Mouse (Mus musculus): Measurements from ENCODE around the gene Szrd1. TPM values are rescaled to one million over a fixed set of nuclear protein-coding genes. Genes with fewer than 3 reads are reported as not detected.

Gene Szrd1
- polyA plus RNA-seq, 1 experiment from 2014 or later = 34.5 TPM

Other genes with a start within 250 kb of the Szrd1 start
- gene Padi2, start 233.4 kb downstream of the Szrd1 start, polyA plus RNA-seq (2014; fragmentation: Nextera tagmentation; extraction: Ambion mirVana) = 0.47 and 0.49 TPM in 2 replicates
- 411 and 422 TPM in 2 replicates for gene Sdhb, start 178.6 kb downstream of the Szrd1 start, polyA plus RNA-seq (2014; fragmentation: Nextera tagmentation; extraction: Ambion mirVana)
- gene Atp13a2, start 152.9 kb downstream of the Szrd1 start, polyA plus RNA-seq (2014; fragmentation: Nextera tagmentation; extraction: Ambion mirVana) = 28.5 and 33.4 TPM in 2 replicates
- gene Mfap2, start 129.4 kb downstream of the Szrd1 start, polyA plus RNA-seq (2014; fragmentation: Nextera tagmentation; extraction: Ambion mirVana) = 250 and 254 TPM in 2 replicates
- gene Crocc, start 79.2 kb downstream of the Szrd1 start, polyA plus RNA-seq (2014; fragmentation: Nextera tagmentation; extraction: Ambion mirVana) = 6.3 and 8.3 TPM in 2 replicates
- 40.0 and 43.5 TPM in 2 replicates for gene Necap2, start 61.4 kb downstream of the Szrd1 start, polyA plus RNA-seq (2014; fragmentation: Nextera tagmentation; extraction: Ambion mirVana)
- gene Spata21, start 51.4 kb downstream of the Szrd1 start, polyA plus RNA-seq (2014; fragmentation: Nextera tagmentation; extraction: Ambion mirVana) = not detected in 2 replicates
- 22.4 and 23.8 TPM in 2 replicates for gene Fbxo42, start 8.1 kb upstream of the Szrd1 start, polyA plus RNA-seq (2014; fragmentation: Nextera tagmentation; extraction: Ambion mirVana)
- 5.4 TPM in 2 replicates for gene Rsg1, start 74.2 kb upstream of the Szrd1 start, polyA plus RNA-seq (2014; fragmentation: Nextera tagmentation; extraction: Ambion mirVana)
- gene Arhgef19, start 99.7 kb upstream of the Szrd1 start, polyA plus RNA-seq (2014; fragmentation: Nextera tagmentation; extraction: Ambion mirVana) = 0.47 and 0.61 TPM in 2 replicates
- 2.2 and 2.5 TPM in 2 replicates for gene Epha2, start 161.5 kb upstream of the Szrd1 start, polyA plus RNA-seq (2014; fragmentation: Nextera tagmentation; extraction: Ambion mirVana)
- 2.2 and 2.9 TPM in 2 replicates for gene Fam131c, start 228.4 kb upstream of the Szrd1 start, polyA plus RNA-seq (2014; fragmentation: Nextera tagmentation; extraction: Ambion mirVana)

Measured in midbrain, embryonic 11.5 days (tissue).